Mouse (Mus musculus) CH12.LX (cell line): Measurements from ENCODE around the gene Ociad2. TPM values are rescaled to one million over a fixed set of nuclear protein-coding genes. Genes with fewer than 3 reads are reported as not detected.
"Not testable (repeated sequence)": the region's sequence is repeated elsewhere in the genome, so short reads cannot be mapped to it uniquely, and the experiment has no call there.

Experiments
- DNase-seq: peaks from one replicate; pipeline ENCODE4 v3.0.0-alpha.2; 2013; ENCODE audit errors: extremely low read depth
- H3K27ac ChIP-seq: 2 replicates; pipeline ENCODE4 v1.5.1; 2012; ENCODE audit warnings: low read depth, mild to moderate bottlenecking, control low read depth, moderate library complexity; ENCODE audit not compliant: insufficient read depth
- H3K27me3 ChIP-seq: replicated peaks from 2 replicates; pipeline ENCODE3; 2012; ENCODE audit warnings: inconsistent platforms
- H3K36me3 ChIP-seq, 2 experiments: replicated peaks in 1 of 2; 2 replicates each; pipeline versions ENCODE3 to v1.6.1; 2012; ENCODE audit warnings: inconsistent platforms in 1 of 2, low read length in 1 of 2, mild to moderate bottlenecking in 1 of 2, mixed read lengths in 1 of 2, moderate library complexity in 1 of 2; ENCODE audit not compliant: control insufficient read depth in 1 of 2, insufficient read depth in 1 of 2
- H3K4me1 ChIP-seq, 2 experiments: 2 replicates each; pipeline ENCODE4 v1.6.1; 2012; ENCODE audit warnings: inconsistent platforms in 1 of 2, moderate library complexity in 1 of 2; ENCODE audit not compliant: insufficient read depth in 2 of 2, control insufficient read depth in 1 of 2
- H3K4me2 ChIP-seq: 2 replicates; pipeline ENCODE4 v1.6.1; 2012; ENCODE audit warnings: low read depth, mild to moderate bottlenecking, control low read depth; ENCODE audit not compliant: poor library complexity, insufficient read depth, severe bottlenecking
- H3K4me3 ChIP-seq, 3 experiments: fragments of 150-350 bp in 1 of 3; sonication (generic) in 1 of 3; replicated peaks in 1 of 3; 2 replicates each; pipeline versions ENCODE3 to v1.5.1; 2011 to 2012; ENCODE audit warnings: low read depth in 2 of 3, low read length in 2 of 3, mild to moderate bottlenecking in 2 of 3, moderate library complexity in 2 of 3, control low read depth in 1 of 3, improper control_type of control experiment in 1 of 3, inconsistent platforms in 1 of 3, mixed read lengths in 1 of 3; ENCODE audit not compliant: poor library complexity in 1 of 3
- H3K79me2 ChIP-seq: replicated peaks from 2 replicates; pipeline ENCODE4 v1.6.1; 2012; ENCODE audit warnings: mild to moderate bottlenecking, moderate library complexity; ENCODE audit not compliant: control insufficient read depth, poor library complexity, insufficient read depth, severe bottlenecking; ENCODE audit errors: extremely low read depth
- H3K9ac ChIP-seq: 2 replicates; pipeline ENCODE4 v1.6.1; 2012; ENCODE audit warnings: low read depth, mild to moderate bottlenecking, control low read depth, moderate library complexity; ENCODE audit not compliant: insufficient read depth
- H3K9me3 ChIP-seq: replicated peaks from 2 replicates; pipeline ENCODE3; 2012; ENCODE audit warnings: low read length, inconsistent platforms, mixed read lengths
- BHLHE40 ChIP-seq: IDR thresholded peaks from 2 replicates; pipeline ENCODE4 v1.6.1; 2011; ENCODE audit warnings: mild to moderate bottlenecking, low read depth, low read length, improper control_type of control experiment
- CTCF ChIP-seq, 2 experiments: IDR thresholded peaks in 1 of 2; conservative IDR thresholded peaks in 1 of 2; 2 replicates each; pipeline ENCODE4 v1.5.1; 2011 to 2012; ENCODE audit warnings: low read depth in 2 of 2, low read length in 2 of 2, improper control_type of control experiment in 1 of 2, inconsistent platforms in 1 of 2, mild to moderate bottlenecking in 1 of 2, moderate library complexity in 1 of 2
- EP300 ChIP-seq: IDR thresholded peaks from 2 replicates; pipeline ENCODE4 v1.6.1; 2011; ENCODE audit warnings: low read length, improper control_type of control experiment
- ETS1 ChIP-seq: conservative IDR thresholded peaks from 2 replicates; pipeline ENCODE4 v1.6.1; 2012; ENCODE audit warnings: low read depth, mild to moderate bottlenecking, inconsistent platforms, low read length, improper control_type of control experiment, moderate library complexity
- HCFC1 ChIP-seq: IDR thresholded peaks from 2 replicates; pipeline ENCODE4 v1.6.1; 2012; ENCODE audit warnings: low read depth, mild to moderate bottlenecking, inconsistent platforms, low read length, improper control_type of control experiment
- IRF4 ChIP-seq: IDR thresholded peaks from 2 replicates; pipeline ENCODE4 v1.6.1; 2014; ENCODE audit warnings: low read depth, mild to moderate bottlenecking, inconsistent platforms, low read length, improper control_type of control experiment
- JUN ChIP-seq: IDR thresholded peaks from 2 replicates; pipeline ENCODE4 v1.6.1; 2011; ENCODE audit warnings: low read depth, mild to moderate bottlenecking, low read length, improper control_type of control experiment, moderate library complexity; ENCODE audit not compliant: insufficient read depth
- JUND ChIP-seq: conservative IDR thresholded peaks from 2 replicates; pipeline ENCODE4 v1.6.1; 2011; ENCODE audit warnings: low read depth, low read length, improper control_type of control experiment
- MAFK ChIP-seq: IDR thresholded peaks from 2 replicates; pipeline ENCODE4 v1.6.1; 2011; ENCODE audit warnings: low read length, improper control_type of control experiment; ENCODE audit not compliant: insufficient replicate concordance
- MEF2A ChIP-seq: IDR thresholded peaks from 2 replicates; pipeline ENCODE4 v1.6.1; 2014; ENCODE audit warnings: low read depth, mild to moderate bottlenecking, inconsistent platforms, low read length, improper control_type of control experiment, borderline replicate concordance
- NELFE ChIP-seq: IDR thresholded peaks from 2 replicates; pipeline ENCODE4 v1.6.1; 2011; ENCODE audit warnings: low read depth, low read length, improper control_type of control experiment
- NRF1 ChIP-seq: IDR thresholded peaks from 2 replicates; pipeline ENCODE4 v1.6.1; 2014; ENCODE audit warnings: low read depth, mild to moderate bottlenecking, inconsistent platforms, low read length, improper control_type of control experiment, moderate library complexity
- PAX5 ChIP-seq: IDR thresholded peaks from 2 replicates; pipeline ENCODE4 v1.6.1; 2012; ENCODE audit warnings: low read length, inconsistent platforms, mixed read lengths
- POLR2AphosphoS2 ChIP-seq: IDR thresholded peaks from 2 replicates; pipeline ENCODE4 v1.6.1; 2011; ENCODE audit warnings: low read depth, low read length, improper control_type of control experiment
- SMC3 ChIP-seq: IDR thresholded peaks from 2 replicates; pipeline ENCODE4 v1.6.1; 2011; ENCODE audit warnings: low read depth, low read length, improper control_type of control experiment
- TBP ChIP-seq: conservative IDR thresholded peaks from 2 replicates; pipeline ENCODE4 v1.6.1; 2011; ENCODE audit warnings: low read depth, low read length, improper control_type of control experiment
- TCF12 ChIP-seq: IDR thresholded peaks from 2 replicates; pipeline ENCODE4 v1.6.1; 2014; ENCODE audit warnings: low read depth, mild to moderate bottlenecking, inconsistent platforms, low read length, improper control_type of control experiment
- USF1 ChIP-seq: IDR thresholded peaks from 2 replicates; pipeline ENCODE4 v1.6.1; 2014; ENCODE audit warnings: low read depth, mild to moderate bottlenecking, inconsistent platforms, low read length, improper control_type of control experiment
- ZC3H11A ChIP-seq: IDR thresholded peaks from 2 replicates; pipeline ENCODE4 v1.6.1; 2012; ENCODE audit warnings: low read depth, mild to moderate bottlenecking, inconsistent platforms, low read length, improper control_type of control experiment
- ZKSCAN1 ChIP-seq: IDR thresholded peaks from 2 replicates; pipeline ENCODE4 v1.6.1; 2012; ENCODE audit warnings: low read depth, inconsistent platforms, low read length, improper control_type of control experiment, borderline replicate concordance
- dilution Hi-C: fragments of 300-500 bp; cut with MboI; formaldehyde crosslinking; loops from 2 replicates; pipeline ENCODE4 v1.14.3; 2020; ENCODE audit warnings: low sequenced_read_pairs; ENCODE audit not compliant: extremely low pct_unique_long_range_greater_than_20kb, extremely low pct_ligation_motif_present
- in situ Hi-C: fragments of 300-500 bp; cut with MboI; formaldehyde crosslinking; loops from 3 replicates; pipeline ENCODE4 v1.14.3; 2019; ENCODE audit warnings: low sequenced_read_pairs, low pct_ligation_motif_present, low pct_unique_long_range_greater_than_20kb, mixed read lengths
- polyA plus RNA-seq: library from polyadenylated mRNA; unstranded; fragments of >175 nt; gene quantifications from 2 replicates; pipeline ENCODE4 v1.2.1, GENCODE M21; 2012; ENCODE audit warnings: low read depth; ENCODE audit not compliant: insufficient read length
- total RNA-seq, 2 experiments: library from RNA; depleted of rRNA; stranded (reverse); fragments of 300-350 nt in 1 of 2; fragments of >200 nt in 1 of 2; gene quantifications; 2 replicates each; pipeline ENCODE4 v1.2.3; 2012 to 2014

Gene Ociad2
- total and polyA plus RNA-seq, 3 experiments, result 2.3 to 5.3 (median 4.4) TPM

GRCm38 (mm10) chr5:73323602-73324001 is 17.2 kb downstream of the Ociad2 start:
- Histone ChIP-seq H3K27me3 (no peaks in the 10 kb centered on the region), H3K4me3 (no peak overlapping the region), H3K4me2 (no peak overlapping the region), H3K36me3 (peaks cover 3 to 14% of the 10 kb centered on the region in 2 experiments), H3K9ac (no peak overlapping the region), H3K4me1 (peaks cover 8 to 25% of the 10 kb centered on the region in 2 experiments), H3K9me3 (no peaks in the 10 kb centered on the region), H3K27ac (no peak overlapping the region), H3K79me2 (no peaks in the 10 kb centered on the region)
- DNase-seq, result no peak
- dilution Hi-C loops (no loop called here), in situ Hi-C loops (no loop called here)
- no peak for TF ChIP-seq PAX5
- no peak for TF ChIP-seq TBP
- no peak for TF ChIP-seq TCF12
- TF ChIP-seq HCFC1, result no peak
- no peak for TF ChIP-seq MAFK
- no peak for TF ChIP-seq POLR2AphosphoS2
- no peak for TF ChIP-seq ETS1
- no peak for TF ChIP-seq SMC3
- TF ChIP-seq CTCF (conservative IDR thresholded peaks at IDR 0.05 in 1 of 2, IDR thresholded peaks at IDR 0.05 in 1 of 2; ENCODE audit: low read depth in 2 of 2, low read length in 2 of 2), result no peak
- no peak for TF ChIP-seq ZC3H11A
- no peak for TF ChIP-seq JUND
- TF ChIP-seq USF1, result no peak
- TF ChIP-seq MEF2A, result no peak
- no peak for TF ChIP-seq EP300
- TF ChIP-seq NELFE, result no peak
- no peak for TF ChIP-seq NRF1
- TF ChIP-seq ZKSCAN1, result no peak
- TF ChIP-seq IRF4, result no peak
- TF ChIP-seq JUN, result no peak
- TF ChIP-seq BHLHE40, result no peak

GRCm38 (mm10) chr5:73322684-73323083 is 18.1 kb downstream of the Ociad2 start:
- H3K9me3 ChIP-seq, in situ Hi-C loops, dilution Hi-C loops, H3K9ac ChIP-seq, H3K4me3 ChIP-seq, H3K4me2 ChIP-seq, DNase-seq, H3K79me2 ChIP-seq, H3K27ac ChIP-seq, H3K27me3 ChIP-seq: not testable (repeated sequence)
- H3K4me1 ChIP-seq, result peaks cover 8 to 25% of the 10 kb centered on the region in 2 experiments
- peaks cover 5 to 18% of the 10 kb centered on the region in 2 experiments for H3K36me3 ChIP-seq
- TF ChIP-seq CTCF (conservative IDR thresholded peaks at IDR 0.05 in 1 of 2, IDR thresholded peaks at IDR 0.05 in 1 of 2; ENCODE audit: low read depth in 2 of 2, low read length in 2 of 2), result peak in 1 of 2 experiments; percentile 22; a peak in 2 of 4 replicates
